Mouse (Mus musculus) limb, embryonic 15.5 days (tissue): Measurements from ENCODE around the gene Rnasek. TPM values are rescaled to one million over a fixed set of nuclear protein-coding genes. Genes with fewer than 3 reads are reported as not detected.

Source experiments
- ATAC-seq: fragments of 200-750 bp; cut with Nextera tagmentation; 2 replicates; pipeline ENCODE4 v1.8.0; 2017; ENCODE audit warnings: low read depth, moderate TSS enrichment; ENCODE audit not compliant: insufficient number of reproducible peaks, low FRiP score, low TSS enrichment
- H3K27ac ChIP-seq: fragments of 300-500 bp; sonication (generic); 2 replicates; pipeline ENCODE4 v1.5.1; 2015; ENCODE audit warnings: moderate library complexity, mild to moderate bottlenecking, inconsistent platforms
- H3K27me3 ChIP-seq: fragments of 300-500 bp; sonication (generic); 2 replicates; pipeline ENCODE4 v1.6.1; 2015; ENCODE audit warnings: inconsistent platforms
- H3K36me3 ChIP-seq: fragments of 300-500 bp; sonication (generic); 2 replicates; pipeline ENCODE4 v1.6.1; 2015; ENCODE audit warnings: inconsistent platforms
- H3K4me1 ChIP-seq: fragments of 300-500 bp; sonication (generic); 2 replicates; pipeline ENCODE4 v1.6.1; 2015; ENCODE audit warnings: inconsistent platforms
- H3K4me2 ChIP-seq: fragments of 300-500 bp; sonication (generic); 2 replicates; pipeline ENCODE4 v1.6.1; 2015; ENCODE audit warnings: mild to moderate bottlenecking, inconsistent platforms
- H3K4me3 ChIP-seq: fragments of 300-500 bp; sonication (generic); 2 replicates; pipeline ENCODE4 v1.5.1; 2015; ENCODE audit warnings: mild to moderate bottlenecking, inconsistent platforms
- H3K9ac ChIP-seq: fragments of 300-500 bp; sonication (generic); 2 replicates; pipeline ENCODE4 v1.6.1; 2015; ENCODE audit warnings: inconsistent platforms
- H3K9me3 ChIP-seq: fragments of 300-500 bp; sonication (generic); 2 replicates; pipeline ENCODE4 v1.6.1; 2016; ENCODE audit warnings: inconsistent platforms
- WGBS: fragments of 180-500 bp; shearing (Covaris S2); methylation state at CpG from one replicate; pipeline ENCODE4 v1.1.7; 2015; 5-methylcytosine and 5-hydroxymethylcytosine counted together
- microRNA counts: library from miRNA; unstranded; fragments of <30 nt; microRNA quantifications from one replicate; lab custom pipeline; 2016
- microRNA-seq: library from miRNA; unstranded; fragments of <30 nt; microRNA quantifications from one replicate; pipeline ENCODE4, GENCODE M21; 2016
- polyA plus RNA-seq: library from polyadenylated mRNA; unstranded; fragments of >200 nt; fragmentation: Nextera tagmentation; extraction: Ambion mirVana; gene quantifications from 2 replicates; pipeline ENCODE4 v1.2.1, GENCODE M21; 2015

The Rnasek gene
- polyA plus RNA-seq, 1 experiment from 2014 or later = 226 TPM

DNA sequence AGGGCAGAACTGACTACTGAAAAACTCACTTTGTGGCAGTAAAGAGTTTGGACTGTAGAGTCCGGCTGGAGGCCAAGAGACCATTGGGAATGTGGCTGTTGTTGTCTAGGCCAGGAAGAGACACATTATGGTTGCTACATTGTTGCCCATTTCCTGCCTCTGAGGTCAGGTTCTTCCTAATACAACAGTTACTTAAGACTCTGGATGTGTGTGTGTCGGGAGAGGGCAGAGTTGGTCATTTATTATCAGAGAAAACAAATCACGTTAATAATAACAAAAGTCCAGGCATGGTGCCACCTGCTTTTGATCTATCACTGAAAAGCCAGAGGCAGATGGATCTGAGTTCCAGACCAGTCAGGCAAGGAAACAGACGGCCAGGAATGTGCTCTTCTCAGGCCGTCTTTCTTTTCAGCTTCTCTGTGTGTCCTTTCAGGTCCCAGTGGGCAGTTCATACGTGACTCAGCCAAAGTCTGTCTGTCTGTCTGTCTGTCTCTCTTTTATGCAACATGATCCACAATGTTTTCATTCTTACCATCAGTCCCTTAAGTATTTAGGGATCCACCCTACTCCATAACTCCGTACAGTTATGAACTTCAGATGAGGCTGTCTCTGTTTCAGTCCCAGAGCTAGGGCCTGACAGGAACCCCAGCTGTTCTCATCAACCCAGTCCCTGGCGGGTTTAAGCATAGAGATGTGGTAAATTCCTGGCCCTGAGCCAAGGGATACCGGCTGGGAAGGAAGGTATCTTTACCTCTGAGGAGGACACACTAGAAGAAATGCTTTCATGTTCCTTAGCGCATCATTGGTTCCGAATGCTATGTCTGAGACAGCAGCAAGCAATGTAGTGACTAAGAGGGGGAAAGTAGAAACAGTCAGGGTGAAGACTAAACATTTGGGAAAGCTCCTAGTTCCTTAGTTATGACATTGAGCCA lies 46.0 kb downstream of the Rnasek start:
- 45% methylated on average over 11 of the region's 11 CpGs for WGBS
- no peak overlapping the region for H3K9ac ChIP-seq
- H3K36me3 ChIP-seq = no peaks in the 10 kb centered on the region
- no peaks in the 10 kb centered on the region for H3K4me1 ChIP-seq
- no peak overlapping the region for H3K4me2 ChIP-seq
- ATAC-seq = no peak
- H3K27me3 ChIP-seq = no peaks in the 10 kb centered on the region
- H3K4me3 ChIP-seq = no peak overlapping the region
- H3K27ac ChIP-seq = no peak overlapping the region
- no peaks in the 10 kb centered on the region for H3K9me3 ChIP-seq

DNA sequence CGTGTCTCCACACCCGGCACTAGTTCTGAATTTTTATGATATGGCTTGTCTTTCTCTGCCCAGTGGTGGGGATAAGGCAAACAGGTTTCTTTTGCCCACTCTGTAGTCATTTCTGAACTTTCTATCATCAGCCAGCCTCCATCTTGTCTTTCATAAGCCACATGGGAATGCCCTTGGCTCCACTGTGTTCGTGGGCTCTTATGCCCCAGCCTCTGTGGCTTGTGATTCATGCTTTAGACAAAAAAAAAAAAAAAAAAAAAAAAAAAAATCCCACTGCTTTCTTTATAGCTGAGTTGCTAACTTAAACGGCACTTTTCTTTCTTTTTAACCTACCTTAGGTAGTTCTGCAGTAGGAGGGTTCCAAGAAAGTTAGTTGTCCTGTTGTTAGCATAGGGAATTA lies 47.5 kb downstream of the Rnasek start:
- Histone ChIP-seq H3K9me3 (no peaks in the 10 kb centered on the region), H3K36me3 (no peaks in the 10 kb centered on the region), H3K27ac (no peak overlapping the region), H3K4me3 (no peak overlapping the region), H3K4me2 (no peak overlapping the region), H3K27me3 (no peaks in the 10 kb centered on the region), H3K9ac (no peak overlapping the region), H3K4me1 (no peaks in the 10 kb centered on the region)
- 58% methylated on average over 4 of the region's 4 CpGs for WGBS
- no peak for ATAC-seq

- Histone ChIP-seq H3K4me1 (peaks cover 3% of the 10 kb centered on the region; the same call in 1 of the 2 replicates), H3K9ac (no peak overlapping the region), H3K36me3 (no peaks in the 10 kb centered on the region), H3K9me3 (no peaks in the 10 kb centered on the region), H3K27ac (no peak overlapping the region), H3K27me3 (no peaks in the 10 kb centered on the region), H3K4me2 (no peak overlapping the region), H3K4me3 (no peak overlapping the region)
- no peak for ATAC-seq
- WGBS = 69% methylated on average over 6 of the region's 6 CpGs
Observed at GRCm38 (mm10) chr11:70191188-70191587, 48.5 kb downstream of the Rnasek start.

DNA sequence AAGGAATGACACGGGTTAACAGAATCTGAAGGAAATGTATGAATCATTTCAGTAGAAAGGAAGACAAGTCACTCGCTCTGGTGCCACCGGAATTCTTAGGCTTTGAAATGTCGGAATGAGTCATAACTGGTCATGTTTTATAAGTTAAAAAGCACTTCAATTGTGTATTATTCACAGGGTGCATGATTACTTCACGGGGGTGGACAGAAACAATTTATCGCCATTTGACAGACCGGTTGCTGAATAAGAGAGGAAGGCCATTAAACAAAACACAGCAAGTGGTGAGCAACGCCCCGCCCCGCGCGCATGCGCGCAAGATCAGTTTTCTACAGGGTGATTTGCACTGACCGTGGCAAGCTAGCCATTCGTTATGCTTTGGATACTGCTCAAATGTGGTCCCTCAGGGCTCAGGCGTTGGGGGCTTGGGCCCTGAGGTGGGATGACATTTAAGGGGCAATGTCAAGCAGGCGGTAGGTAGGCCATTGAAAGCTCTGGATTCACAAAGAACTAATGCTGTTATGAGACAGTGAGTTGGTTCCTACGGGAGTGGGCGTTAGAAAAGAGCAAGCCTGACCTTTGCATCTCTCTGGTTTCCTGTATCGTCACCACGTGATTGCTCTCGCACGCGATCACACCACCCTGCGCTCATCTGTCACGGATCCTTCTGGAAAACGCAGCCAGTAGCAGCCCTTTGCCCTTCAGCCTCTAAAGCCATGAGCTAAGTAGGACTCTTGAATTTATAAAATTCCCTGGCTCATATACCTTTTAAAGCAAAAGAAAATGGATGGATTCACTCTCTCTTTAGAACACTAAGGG lies 50.1 kb downstream of the Rnasek start:
- ATAC-seq = no peak
- 82% methylated on average over 28 of the region's 28 CpGs for WGBS
- Histone ChIP-seq H3K27me3 (no peaks in the 10 kb centered on the region), H3K9me3 (no peaks in the 10 kb centered on the region), H3K36me3 (no peaks in the 10 kb centered on the region), H3K4me2 (no peak overlapping the region), H3K9ac (no peak overlapping the region), H3K4me1 (peaks cover 3% of the 10 kb centered on the region; the same call in 1 of the 2 replicates), H3K27ac (no peak overlapping the region), H3K4me3 (no peak overlapping the region)

MicroRNAs encoded within 50 kb of the gene (microRNA counts, 519-probe panel; counts per million panel counts)
- 1,755 counts per million, percentile 27 among the panel's probes with 10 or more counts for microRNA mmu-miR-195 (lab: Ali Mortazavi, UCI)
- microRNA mmu-miR-497 (lab: Ali Mortazavi, UCI) = 1,748 counts per million, percentile 27 among the panel's probes with 10 or more counts

Small RNAs within 50 kb of the gene (microRNA-seq; reads per million reads assigned to microRNA genes)
- gene Mir195a (535 reads per million, percentile 68 among the genes with 10 or more reads in this experiment), gene Mir497 (not detected), gene Mir497b (not detected)

Other genes starting within 250 kb of the Rnasek start
- gene Gabarap, start 248.7 kb downstream of the Rnasek start, polyA plus RNA-seq = 545 and 568 TPM in 2 replicates
- gene Phf23, start 244.1 kb downstream of the Rnasek start, polyA plus RNA-seq = 72.2 and 81.6 TPM in 2 replicates
- gene Dvl2, start 239.2 kb downstream of the Rnasek start, polyA plus RNA-seq = 42.2 and 43.1 TPM in 2 replicates
- gene Acadvl, start 224.4 kb downstream of the Rnasek start, polyA plus RNA-seq = 92.2 and 100 TPM in 2 replicates
- 9.6 and 10.7 TPM in 2 replicates for gene Dlg4, start 222.9 kb downstream of the Rnasek start, polyA plus RNA-seq
- gene Asgr1, start 185.8 kb downstream of the Rnasek start, polyA plus RNA-seq = 0.93 and 1.1 TPM in 2 replicates
- 0.54 and 0.83 TPM in 2 replicates for gene Asgr2, start 147.2 kb downstream of the Rnasek start, polyA plus RNA-seq
- gene Mgl2, start 109.5 kb downstream of the Rnasek start, polyA plus RNA-seq = 1.2 and 1.6 TPM in 2 replicates
- 1.8 and 2.3 TPM in 2 replicates for gene Clec10a, start 83.6 kb downstream of the Rnasek start, polyA plus RNA-seq
- gene Slc16a11, start 27.1 kb downstream of the Rnasek start, polyA plus RNA-seq = 1.5 and 1.6 TPM in 2 replicates
- 11.0 and 12.3 TPM in 2 replicates for gene Slc16a13, start 18.8 kb downstream of the Rnasek start, polyA plus RNA-seq
- gene Bcl6b, start 10.0 kb downstream of the Rnasek start, polyA plus RNA-seq = 12.1 and 13.9 TPM in 2 replicates
- gene 0610010K14Rik, start 1.9 kb downstream of the Rnasek start, polyA plus RNA-seq = 154 and 172 TPM in 2 replicates
- 12.1 TPM in 2 replicates for gene Gm21988, start within 50 bp of the Rnasek start, polyA plus RNA-seq
- 17.4 and 19.3 TPM in 2 replicates for gene Alox12, start 15.5 kb upstream of the Rnasek start, polyA plus RNA-seq
- gene Alox12e, start 82.8 kb upstream of the Rnasek start, polyA plus RNA-seq = 0.50 and 0.61 TPM in 2 replicates
- gene Alox15, start 112.2 kb upstream of the Rnasek start, polyA plus RNA-seq = 0.23 and 0.62 TPM in 2 replicates
- gene Pelp1, start 170.2 kb upstream of the Rnasek start, polyA plus RNA-seq = 31.7 and 33.7 TPM in 2 replicates
- gene Arrb2, start 192.8 kb upstream of the Rnasek start, polyA plus RNA-seq = 19.6 and 22.2 TPM in 2 replicates
- gene Med11, start 212.1 kb upstream of the Rnasek start, polyA plus RNA-seq = 37.6 and 40.2 TPM in 2 replicates
- 0.51 and 0.76 TPM in 2 replicates for gene Zmynd15, start 219.6 kb upstream of the Rnasek start, polyA plus RNA-seq
- gene Cxcl16, start 220.1 kb upstream of the Rnasek start, polyA plus RNA-seq = 5.3 and 6.8 TPM in 2 replicates